Mouse (Mus musculus) erythroblast, embryonic 14.5 days (primary cell): ENCODE measurements around the gene Pla2g12b.

ENCODE experiments used
- GATA1 ChIP-seq: IDR thresholded peaks from 2 replicates; pipeline ENCODE4 v1.6.1; 2012; ENCODE audit warnings: low read length, inconsistent platforms, mixed read lengths
- TAL1 ChIP-seq: IDR thresholded peaks from 3 replicates; pipeline ENCODE4 v1.6.1; 2012; ENCODE audit warnings: low read length, inconsistent platforms, mixed read lengths

DNA sequence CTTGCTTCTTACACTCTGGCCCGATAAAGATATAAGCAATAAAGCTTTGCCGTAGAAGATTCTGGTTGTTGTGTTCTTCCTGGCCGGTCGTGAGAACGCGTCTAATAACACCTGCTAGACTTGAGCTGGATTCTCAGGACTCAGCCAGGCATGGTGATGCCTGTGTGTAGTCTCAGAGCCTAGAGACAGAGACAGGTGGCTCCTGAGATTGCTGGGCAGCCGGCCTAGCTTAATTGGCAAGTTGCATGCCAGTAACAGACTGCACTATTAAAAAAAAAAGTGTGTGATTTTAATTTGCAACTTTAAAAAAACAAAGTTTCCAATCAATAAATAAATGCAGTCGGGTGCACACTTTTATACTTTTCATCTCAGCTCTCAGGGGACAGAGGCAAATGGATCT is 16.5 kb upstream of the Pla2g12b start:
- no peak for TF ChIP-seq TAL1
- no peak for TF ChIP-seq GATA1
